Mouse (Mus musculus): ENCODE measurements around the gene Spag16. TPM values are rescaled to one million over a fixed set of nuclear protein-coding genes. Genes with fewer than 3 reads are reported as not detected.

Gene Spag16
- total RNA-seq, 2 experiments from 2014 or later: 0.26 TPM; not detected in 1

DNA sequence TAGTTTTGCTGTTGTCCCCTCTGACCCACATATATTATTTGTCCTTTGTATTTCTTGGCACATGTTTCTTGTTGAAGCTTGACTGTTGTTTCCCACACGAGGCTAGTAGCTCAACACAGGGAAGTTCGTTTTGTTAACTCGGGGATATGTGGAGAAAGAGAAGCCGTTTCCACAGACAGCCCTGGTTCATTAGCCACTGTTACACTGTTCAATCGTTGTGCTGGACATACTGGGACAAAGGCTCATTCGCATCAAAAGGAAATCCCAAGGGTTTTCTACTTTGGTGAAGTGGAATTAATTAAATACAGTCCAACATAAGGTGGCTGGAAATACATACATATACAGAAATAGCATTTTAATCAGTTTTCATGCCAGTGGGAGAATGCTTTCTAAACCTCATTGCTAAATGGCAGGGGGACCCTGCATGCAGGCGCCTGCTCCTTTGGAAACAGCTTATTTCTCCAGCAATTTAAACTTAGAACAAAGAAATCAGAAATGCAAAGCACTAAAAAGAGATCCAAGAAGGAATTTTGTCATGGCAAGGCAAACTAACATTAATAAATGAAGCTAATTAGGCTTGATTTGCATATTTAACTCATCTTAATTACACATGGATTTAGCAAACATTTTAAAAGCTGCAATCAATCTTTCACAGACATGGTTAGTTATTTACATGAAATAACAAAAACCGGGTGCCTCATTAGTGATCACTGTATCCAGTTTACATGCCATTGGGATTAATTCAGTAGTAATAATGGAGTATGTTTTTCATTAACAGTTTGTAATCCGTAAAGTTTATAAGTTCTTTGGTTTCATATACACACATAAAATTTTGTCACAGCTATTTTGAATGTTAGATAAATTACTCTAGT, 615.7 kb downstream of the Spag16 start:
- no peak for DNase-seq

DNA sequence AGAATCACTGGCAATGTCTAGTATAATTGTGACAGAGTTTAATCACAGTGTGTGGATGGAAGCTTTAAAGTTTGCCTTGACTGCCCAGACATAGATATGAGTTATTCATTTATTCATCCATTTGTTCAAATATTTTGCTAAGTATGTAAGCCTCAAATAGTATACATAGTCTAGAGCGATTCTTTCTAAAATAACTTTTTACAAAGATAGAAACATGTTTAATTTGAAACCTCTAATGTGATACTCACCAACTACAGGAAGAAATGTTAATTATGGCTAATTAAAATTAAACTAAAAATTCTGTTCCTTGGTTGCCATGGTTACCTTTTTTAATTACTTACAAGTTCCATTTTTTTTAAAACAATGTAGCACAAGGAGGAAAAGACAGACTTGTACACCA, 653.1 kb downstream of the Spag16 start:
- no peak for DNase-seq

DNA sequence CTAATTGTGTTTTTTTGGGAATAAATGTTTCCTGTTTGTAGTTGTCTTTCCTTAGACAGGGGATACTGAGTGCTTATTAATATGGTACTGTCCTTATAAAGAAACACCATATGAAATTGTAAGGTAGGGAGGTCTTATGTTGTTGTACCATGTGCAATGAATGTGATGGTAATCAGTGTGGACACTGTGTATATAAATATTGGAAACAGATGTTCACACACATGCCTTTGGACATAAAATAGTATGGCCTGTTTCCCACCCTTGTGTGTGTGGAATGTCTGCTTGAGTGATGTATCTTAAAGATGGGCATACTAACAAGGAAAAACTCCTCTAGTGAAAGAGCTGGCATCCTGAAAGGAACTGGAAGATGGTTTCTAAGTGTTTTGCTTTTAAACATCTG, 692.1 kb downstream of the Spag16 start:
- DNase-seq: no peak

DNA sequence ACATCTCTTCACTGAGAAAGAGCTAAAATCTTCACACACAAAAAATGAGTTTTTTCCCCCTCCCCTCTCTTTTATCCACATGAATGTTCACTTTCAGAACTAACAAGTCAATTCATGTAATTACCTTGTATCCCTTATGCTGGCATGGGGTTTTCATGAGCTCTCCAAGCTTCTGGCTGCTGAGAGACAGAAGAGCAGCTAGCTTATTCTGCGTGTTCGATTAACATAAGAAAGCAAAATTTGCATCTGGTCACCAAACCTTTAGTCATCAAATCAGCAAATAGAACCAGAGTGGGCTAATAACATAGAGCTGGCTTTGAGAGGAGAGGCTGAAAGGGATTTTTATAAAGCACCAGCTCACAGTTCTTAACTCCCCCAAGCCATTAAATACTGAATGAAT, 700.4 kb downstream of the Spag16 start:
- no peak for DNase-seq

DNA sequence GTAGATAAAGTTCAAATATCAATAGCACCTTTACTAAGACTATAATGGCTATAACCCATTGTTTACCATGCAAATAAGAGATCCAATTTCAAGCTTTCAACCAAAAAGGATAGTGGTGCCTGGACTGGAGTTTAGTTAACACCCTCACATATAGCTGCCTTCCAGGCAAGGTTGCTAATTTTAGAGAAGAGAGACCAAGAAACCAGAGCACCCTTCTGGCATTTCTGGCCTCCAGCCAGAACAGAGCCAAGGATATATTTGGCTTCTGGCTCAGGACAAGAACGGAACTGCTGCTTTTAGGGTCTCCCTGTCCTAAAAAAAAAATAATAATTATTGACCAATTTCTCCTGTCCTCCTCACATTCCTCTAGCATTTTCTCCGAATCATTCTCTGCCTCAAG, 703.0 kb downstream of the Spag16 start:
- peak; percentile 41 to 47 for DNase-seq

- DNase-seq: no peak
Observed at GRCm38 (mm10) chr1:70551839-70552238, 725.1 kb downstream of the Spag16 start.

GRCm38 (mm10) chr1:70621805-70622204, 795.0 kb downstream of the Spag16 start:
- no peak for DNase-seq

DNA sequence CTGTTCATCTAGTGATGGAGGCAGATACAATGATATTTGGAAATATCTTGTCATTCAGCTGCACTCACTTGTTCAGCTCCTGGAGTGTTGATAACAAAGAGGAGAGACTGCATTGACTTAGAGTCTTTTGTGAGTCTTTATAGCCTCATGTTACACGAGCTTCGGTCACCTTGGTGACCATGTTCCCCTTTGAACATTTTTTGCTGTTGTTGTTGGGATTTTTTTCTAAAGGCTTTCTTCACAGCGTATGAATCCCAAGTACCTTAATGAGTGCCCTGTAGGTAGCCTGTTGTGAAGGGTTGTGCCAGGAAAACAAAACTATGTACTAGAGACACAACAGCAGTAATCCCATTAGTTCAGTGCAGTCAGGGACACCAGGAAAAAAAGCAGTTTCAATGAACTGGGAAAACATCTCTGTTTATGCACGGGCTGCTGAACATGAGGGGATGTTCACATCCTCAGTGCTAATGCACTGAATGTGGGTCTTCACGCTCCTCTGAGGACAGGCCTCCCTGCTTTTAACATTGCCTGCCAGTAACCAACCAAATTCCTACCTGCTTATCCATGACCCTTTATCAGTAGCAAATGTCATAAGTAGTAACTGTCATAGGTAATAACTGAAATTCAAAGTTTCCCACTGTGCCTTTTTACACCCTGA, 798.2 kb downstream of the Spag16 start:
- no peak for DNase-seq

- no peak for DNase-seq
Observed at GRCm38 (mm10) chr1:70652719-70653118, 825.9 kb downstream of the Spag16 start.

DNA sequence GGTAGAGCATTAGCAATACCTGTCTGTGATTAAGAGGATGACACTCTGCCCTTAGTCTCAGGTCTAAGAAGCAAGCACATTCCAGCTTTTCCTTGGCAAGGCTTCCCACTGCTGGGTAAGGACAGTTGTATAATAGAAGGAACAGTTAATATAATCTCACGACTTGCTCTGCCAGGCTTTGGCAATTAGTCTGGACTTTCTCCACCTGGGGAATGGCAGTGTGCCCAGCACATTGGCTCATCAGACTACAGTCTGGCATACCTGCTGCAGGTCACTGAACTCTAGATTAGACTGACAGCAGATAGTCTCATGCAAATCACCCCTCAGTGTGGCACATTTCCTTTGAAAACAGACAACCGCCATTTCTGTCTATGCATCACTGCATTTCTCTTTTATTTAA, 865.8 kb downstream of the Spag16 start:
- DNase-seq: no peak

DNA sequence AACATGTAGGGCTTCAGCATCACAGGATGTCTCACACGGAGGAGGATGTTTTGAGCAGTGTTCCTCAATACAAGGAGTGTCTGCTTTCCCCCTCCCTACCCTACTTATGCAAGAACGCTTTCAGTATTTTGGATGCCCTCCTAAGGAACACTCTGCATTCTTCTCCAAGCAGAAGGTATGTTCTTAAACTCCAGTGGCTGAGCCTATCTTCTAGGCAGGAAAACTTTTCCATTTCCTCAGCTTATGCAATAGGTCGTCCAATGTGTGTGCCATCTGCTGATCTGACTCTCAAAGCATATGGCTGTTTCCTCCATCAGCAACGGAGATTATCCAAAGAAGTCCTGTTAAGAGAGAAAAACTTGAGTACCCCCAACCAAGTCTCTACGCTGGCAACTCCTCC, 873.5 kb downstream of the Spag16 start:
- DNase-seq: no peak

GRCm38 (mm10) chr1:70703934-70704333, 877.2 kb downstream of the Spag16 start:
- DNase-seq: peak; percentile 2 to 9

GRCm38 (mm10) chr1:70705821-70706220, 879.1 kb downstream of the Spag16 start:
- DNase-seq: no peak

DNA sequence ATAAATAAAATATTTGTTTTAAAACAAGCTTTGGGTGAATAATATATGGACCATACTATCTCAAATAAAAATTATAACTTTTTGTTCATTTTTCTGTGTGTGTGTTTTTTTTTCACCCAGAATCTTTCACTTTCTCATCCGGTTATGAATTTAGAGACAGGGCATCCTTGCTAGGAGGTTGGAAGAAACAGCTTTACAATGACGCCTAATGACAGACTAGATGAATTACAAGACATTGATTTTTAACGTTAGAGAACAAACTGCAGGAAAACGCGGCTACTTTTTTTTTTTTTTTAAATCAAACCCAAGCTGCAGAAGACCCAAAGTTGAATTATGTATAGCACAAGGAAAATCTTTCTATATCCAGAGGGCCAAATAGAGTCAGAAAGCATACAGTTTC, 898.3 kb downstream of the Spag16 start:
- no peak for DNase-seq

GRCm38 (mm10) chr1:70725655-70726066, 898.9 kb downstream of the Spag16 start, which contains the start of gene Vwc2l:
Gene Vwc2l, plus strand, starts transcription at chr1:70725715.
- DNase-seq: peak; percentile 11 to 71

Other genes with a start within 250 kb of the Spag16 start
- gene Ikzf2, start 139.7 kb upstream of the Spag16 start, total RNA-seq (2021): 1 to 10 TPM; 6.3 to 6.8 TPM

Data from heart, adult 18-20 months (tissue).